Mouse (Mus musculus): ENCODE measurements at regions not wholly inside any gene's neighbourhood (a gene's known extent, or its start where the extent isn't known, plus 50 kb on each side); places are given as distances from the start of the nearest gene placed in this dataset.

- no peak for DNase-seq (ENCODE audit: extremely low spot score in 1 of 2, low spot score in 1 of 2)
These were observed 54.4 kb upstream of the Ly86 start for GRCm38 (mm10) chr13:37290636-37291035.

DNA sequence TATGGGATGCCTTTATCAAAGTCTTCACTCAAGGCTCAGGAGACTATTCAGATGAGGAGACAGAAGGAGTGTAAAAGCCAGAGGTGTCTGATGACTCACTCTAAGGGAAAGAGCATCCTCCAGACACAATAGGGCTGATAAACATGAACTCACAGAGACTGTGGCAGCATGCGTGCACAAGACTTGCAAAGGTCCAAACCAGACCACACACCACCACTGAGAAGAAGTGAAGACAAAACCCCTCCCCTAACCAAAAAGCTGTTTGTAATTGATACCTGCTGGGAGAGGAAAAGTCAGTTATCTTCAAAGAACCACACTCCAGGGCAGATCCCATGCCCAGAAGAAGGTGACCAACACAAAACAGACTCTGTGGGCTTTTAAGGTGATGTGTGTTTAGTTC is 56.0 kb upstream of the Ly86 start:
- no peak for DNase-seq (ENCODE audit: extremely low spot score in 1 of 2, low spot score in 1 of 2)

- DNase-seq (ENCODE audit: extremely low spot score in 1 of 2, low spot score in 1 of 2): no peak
These were observed 62.5 kb upstream of the Ly86 start for GRCm38 (mm10) chr13:37282515-37282914.

DNA sequence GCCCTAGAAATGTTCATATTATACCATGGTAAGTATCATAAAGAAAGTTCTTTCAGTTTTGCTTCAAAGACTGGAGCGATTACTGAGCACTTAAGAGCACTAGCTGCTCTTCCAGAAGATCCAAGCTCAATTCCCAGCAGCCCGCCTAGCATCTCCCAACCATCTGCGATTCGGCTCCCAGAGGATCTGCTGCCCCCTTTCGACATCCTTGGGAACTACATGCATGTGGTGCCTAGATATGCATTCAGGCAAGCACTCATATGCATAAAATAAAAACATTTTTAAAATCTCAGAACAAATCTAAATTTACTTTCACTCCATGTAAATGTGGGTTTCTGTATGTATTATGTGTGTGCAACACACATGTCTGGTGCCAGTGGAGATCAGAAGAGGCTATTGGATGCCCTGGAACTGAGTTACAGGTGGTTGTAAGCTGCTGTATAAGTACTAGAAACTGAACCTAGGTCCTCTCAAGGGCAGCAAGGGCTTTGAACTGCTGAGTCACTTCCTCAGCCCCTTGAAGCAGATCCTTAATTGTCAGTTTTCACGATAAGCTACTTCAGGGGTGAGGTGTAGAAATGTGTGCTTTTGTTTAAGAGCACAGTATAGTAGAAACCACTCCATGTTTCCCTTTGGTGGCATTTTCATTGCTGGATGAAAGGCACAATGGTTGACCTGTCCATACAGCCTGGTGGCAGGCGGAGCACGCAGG is 65.8 kb upstream of the Ly86 start:
- DNase-seq (ENCODE audit: extremely low spot score in 1 of 2, low spot score in 1 of 2): no peak

- DNase-seq (ENCODE audit: extremely low spot score in 1 of 2, low spot score in 1 of 2): peak; percentile 16 to 29
These were observed 95.2 kb upstream of the Ly86 start for GRCm38 (mm10) chr13:37249581-37250461.

DNA sequence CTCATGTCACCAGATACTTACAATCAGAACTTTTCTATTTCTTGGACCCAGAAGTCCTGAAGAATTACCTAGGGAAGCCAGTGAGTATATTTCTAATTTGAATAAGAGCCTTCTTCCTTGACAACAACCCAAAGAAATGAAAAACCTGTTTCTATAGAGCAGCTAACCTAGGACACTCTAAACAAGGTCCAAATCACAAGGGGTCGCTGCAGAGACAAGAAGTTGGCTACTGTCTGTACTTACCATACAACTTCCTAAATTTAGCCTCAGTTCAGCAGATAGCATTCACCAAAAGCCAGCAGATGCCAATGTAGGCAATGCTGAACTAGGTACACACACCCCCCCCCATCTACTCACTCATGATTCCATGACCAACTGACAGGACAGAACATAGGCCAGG is 96.3 kb upstream of the Ly86 start:
- DNase-seq (ENCODE audit: extremely low spot score in 1 of 2, low spot score in 1 of 2): no peak

GRCm38 (mm10) chr13:37240048-37240447 is 105.0 kb upstream of the Ly86 start:
- DNase-seq (ENCODE audit: extremely low spot score in 1 of 2, low spot score in 1 of 2): no peak

DNA sequence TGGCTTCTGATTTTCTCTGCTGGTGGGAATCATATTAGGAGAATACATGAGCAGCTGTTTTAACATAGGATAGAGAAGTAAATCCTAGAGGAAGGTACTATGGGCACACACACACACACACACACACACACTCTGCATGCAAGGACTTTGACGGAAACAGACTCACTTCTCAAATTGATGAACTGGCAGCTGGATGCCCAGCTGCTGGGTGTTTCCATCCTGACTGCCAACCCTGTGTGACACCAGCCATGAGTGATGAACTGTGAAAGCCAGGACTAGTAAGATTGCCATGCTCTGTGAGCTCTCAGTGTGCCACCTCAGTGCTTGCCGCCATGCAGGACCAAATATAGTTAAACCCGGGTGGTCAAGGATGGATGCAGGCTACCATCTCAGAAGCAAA is 107.7 kb upstream of the Ly86 start:
- no peak for DNase-seq (ENCODE audit: extremely low spot score in 1 of 2, low spot score in 1 of 2)

GRCm38 (mm10) chr13:37225834-37226233 is 119.2 kb upstream of the Ly86 start:
- DNase-seq (ENCODE audit: extremely low spot score in 1 of 2, low spot score in 1 of 2): no peak

DNA sequence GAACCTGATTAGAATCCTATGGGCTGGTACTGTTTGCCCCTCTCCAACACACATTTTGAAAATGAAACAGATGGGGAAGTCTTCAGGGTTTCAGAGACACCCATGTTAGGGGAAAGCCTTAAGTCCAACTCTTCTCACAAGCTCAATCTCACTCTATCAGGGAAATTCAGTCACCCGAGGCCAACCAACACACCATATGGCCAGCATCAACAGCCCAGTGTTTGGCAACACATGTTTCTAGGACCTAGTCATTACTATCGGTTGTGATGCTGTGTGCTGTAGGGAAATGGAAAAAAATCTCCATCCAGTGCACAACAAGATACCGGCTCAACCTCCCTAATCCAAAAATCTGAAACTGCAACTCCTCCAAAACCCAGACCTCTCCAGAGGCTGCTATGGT is 124.6 kb upstream of the Ly86 start:
- no peak for DNase-seq (ENCODE audit: extremely low spot score in 1 of 2, low spot score in 1 of 2)

DNA sequence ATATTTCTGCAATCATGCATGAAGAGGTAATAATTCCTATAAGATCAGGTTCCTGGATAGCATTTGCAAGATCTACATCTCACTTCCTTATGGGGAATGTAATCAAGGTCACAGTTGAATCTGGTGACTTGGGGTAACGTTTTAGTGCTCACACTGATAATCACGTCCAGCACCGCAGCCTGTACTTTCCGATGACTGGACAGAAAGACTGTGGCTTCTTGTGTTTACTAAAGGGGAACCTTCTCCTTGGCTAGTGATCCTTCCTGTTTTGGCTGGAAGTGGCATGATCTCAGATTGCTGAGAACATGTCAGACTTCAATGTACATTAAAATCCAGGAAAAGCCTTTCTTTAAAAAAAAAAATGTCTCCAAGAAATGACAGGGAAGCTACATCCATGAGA is 126.4 kb upstream of the Ly86 start:
- DNase-seq (ENCODE audit: extremely low spot score in 1 of 2, low spot score in 1 of 2): no peak

DNA sequence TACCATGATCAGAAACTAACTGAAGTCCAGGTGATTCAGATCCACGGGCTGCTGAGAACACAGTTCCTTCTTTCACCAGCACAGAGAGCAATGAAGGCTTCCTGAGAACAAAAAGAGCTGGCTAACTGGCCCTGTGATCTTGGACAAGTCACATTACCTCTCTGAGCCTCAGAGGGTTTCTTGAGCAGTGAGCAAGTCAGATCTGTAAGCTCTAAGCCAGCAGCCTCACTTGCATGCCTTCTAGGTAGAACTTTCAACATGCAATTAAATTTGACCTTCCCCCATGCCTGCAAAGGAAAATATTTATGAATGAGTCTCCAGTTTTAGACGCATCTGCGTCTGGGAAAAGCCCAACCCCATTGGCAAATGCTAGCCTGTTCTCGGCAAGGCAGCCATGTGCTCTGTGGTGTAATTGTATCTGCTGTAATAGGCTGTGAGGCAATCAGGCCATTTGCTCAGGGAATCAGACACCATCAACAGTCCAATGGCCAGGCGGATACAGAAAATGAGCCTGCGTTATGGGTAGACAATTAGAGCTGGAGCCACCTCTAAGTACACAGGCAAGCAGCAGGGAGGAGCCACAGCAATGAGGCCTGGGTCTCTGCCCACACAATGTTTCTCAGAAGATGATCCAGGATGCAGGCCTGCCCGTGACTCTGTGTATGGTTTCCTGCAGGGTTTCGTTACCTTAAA is 130.3 kb upstream of the Ly86 start:
- DNase-seq (ENCODE audit: extremely low spot score in 1 of 2, low spot score in 1 of 2): peak; percentile 4 to 7

DNA sequence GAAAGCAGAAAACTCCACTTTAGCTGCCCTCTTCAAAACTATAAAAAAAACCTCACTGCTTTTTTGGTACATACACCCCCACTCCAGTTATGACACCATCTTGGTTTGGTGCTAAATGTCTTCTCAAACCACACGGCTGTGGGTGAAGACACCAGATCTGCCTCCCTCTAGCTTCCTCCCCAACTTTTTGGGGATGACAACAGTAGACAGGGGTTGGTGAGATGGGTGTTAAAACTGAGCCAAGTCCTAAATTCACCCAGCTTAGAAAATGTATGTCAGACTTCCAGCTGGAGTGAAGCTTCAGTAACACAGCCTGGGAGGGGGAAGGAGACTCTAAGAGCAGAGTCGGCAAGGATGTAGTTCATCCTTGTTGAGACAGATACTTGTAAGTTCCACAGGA is 147.1 kb upstream of the F13a1 start:
- no peak for DNase-seq (ENCODE audit: extremely low spot score in 1 of 2, low spot score in 1 of 2)

DNA sequence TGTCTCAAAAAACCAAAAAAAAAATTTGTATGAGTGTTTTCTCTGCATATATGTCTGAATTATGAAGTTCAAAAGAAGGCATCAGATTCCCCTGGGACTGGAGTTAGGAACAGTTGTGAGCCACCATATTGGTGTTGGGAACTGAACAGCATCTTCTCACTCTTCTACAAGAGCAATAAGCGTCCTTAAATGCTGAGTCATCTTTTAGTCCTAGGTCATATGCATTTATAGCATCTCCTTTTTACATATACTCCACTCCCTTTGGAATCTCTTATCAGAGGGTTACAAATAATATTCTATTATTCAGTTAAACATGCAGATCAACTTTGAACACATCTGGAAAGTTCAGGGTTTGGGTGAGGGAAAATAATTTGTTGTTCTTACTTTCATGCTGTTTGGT is 145.8 kb upstream of the F13a1 start:
- DNase-seq (ENCODE audit: extremely low spot score in 1 of 2, low spot score in 1 of 2): no peak

DNA sequence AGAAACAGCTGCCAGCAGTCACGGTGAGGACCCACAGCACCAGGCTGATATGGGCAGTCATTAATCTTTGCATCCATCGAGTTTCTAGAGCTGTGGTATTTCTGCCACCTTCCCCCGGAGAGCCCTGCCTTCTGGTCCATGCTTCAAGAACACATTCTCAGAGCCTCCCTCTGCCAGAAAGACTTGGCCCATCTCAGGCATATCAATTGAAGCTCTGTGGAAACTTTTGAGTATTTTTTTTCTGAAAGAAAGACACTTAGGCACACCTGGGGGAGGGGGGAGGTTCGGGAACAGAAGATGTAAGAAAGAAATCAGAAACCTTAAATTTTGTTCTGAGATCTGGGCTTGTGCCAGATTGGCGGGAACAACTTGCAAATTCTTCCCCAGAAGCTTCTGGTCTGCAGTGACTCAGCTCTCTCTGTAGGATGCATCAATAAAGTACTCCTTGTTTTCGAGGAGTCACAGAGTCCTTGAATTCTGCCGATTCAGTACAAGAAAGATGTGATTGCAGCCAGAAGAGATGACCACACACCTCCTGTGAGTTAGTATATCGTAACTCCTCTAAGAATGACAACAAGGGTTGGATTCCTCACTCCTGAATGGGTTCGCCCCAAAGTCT is 131.2 kb upstream of the F13a1 start:
- no peak for DNase-seq (ENCODE audit: extremely low spot score in 1 of 2, low spot score in 1 of 2)

DNA sequence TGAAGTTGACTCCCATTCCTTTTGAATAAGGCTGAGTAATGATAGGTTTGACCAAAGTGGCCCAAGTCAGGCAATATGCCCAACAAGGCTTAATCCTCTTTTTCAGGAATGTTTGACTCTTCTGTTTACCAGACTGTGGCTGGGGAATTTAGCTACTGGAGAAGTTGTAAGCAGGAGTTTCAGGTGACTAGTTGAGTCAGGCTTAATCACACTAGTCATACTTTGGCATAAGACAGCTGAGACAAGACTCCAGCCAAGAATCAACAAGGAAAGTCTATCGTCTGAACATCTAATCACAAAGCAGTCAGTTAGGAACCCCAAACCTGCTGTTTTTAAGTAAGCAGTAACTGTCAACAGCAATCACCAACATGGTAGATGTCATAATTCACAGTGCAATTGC is 126.5 kb upstream of the F13a1 start:
- DNase-seq (ENCODE audit: extremely low spot score in 1 of 2, low spot score in 1 of 2): no peak

- DNase-seq (ENCODE audit: extremely low spot score in 1 of 2, low spot score in 1 of 2): no peak
These were observed 126.0 kb upstream of the F13a1 start for GRCm38 (mm10) chr13:37175997-37176396.

DNA sequence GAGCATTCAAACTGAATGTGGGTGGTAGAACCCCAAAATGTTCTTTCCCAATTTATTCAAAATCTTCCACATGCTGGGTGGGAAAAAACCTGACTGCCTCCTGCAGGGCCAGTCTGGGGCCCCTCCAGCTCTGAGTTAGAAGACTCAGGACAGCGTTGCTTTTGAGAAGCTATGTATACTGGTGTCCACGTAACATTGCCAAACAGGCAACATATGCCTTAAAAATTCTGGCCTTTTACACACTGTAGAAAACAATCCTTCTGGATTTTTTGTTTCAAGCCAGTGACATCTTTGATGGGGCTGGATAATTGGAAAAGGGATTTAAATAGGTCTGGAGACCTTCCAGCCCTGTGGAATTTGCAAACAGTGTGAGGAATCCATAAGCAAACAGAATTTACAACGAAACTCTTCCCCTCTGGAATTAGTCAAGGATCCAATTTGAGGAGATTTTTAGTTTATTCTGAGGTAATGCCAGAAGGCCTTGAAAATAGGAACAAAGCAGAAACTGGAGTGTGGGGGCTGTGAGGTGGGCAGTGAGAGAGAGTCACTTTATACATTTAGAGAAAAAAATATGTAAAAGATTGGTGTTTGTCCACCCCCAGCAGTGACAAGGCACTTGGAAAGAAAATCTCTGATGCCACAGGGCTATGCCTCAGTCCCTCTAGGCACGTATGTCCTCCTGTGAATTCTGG is 108.9 kb upstream of the F13a1 start:
- no peak for DNase-seq (ENCODE audit: extremely low spot score in 1 of 2, low spot score in 1 of 2)

GRCm38 (mm10) chr13:37157808-37158207 is 107.8 kb upstream of the F13a1 start:
- no peak for DNase-seq (ENCODE audit: extremely low spot score in 1 of 2, low spot score in 1 of 2)

GRCm38 (mm10) chr13:37151835-37152516 is 101.9 kb upstream of the F13a1 start:
- no peak for DNase-seq (ENCODE audit: extremely low spot score in 1 of 2, low spot score in 1 of 2)
